Mouse (Mus musculus): ENCODE results near the gene Herpud2.
"Not testable (repeated sequence)": the region's sequence is repeated elsewhere in the genome, so short reads cannot be mapped to it uniquely, and the experiment has no call there.

The Herpud2 gene

GRCm38 (mm10) chr9:25145925-25146324 is 5.7 kb downstream of the Herpud2 start:
- DNase-seq (ENCODE audit: low read depth): no peak

- no peak for DNase-seq (ENCODE audit: low read depth)
Observed at GRCm38 (mm10) chr9:25143950-25144349, 7.7 kb downstream of the Herpud2 start.

- DNase-seq (ENCODE audit: low read depth): no peak
Observed at GRCm38 (mm10) chr9:25142988-25143387, 8.6 kb downstream of the Herpud2 start.

- DNase-seq (ENCODE audit: low read depth): no peak
Observed at GRCm38 (mm10) chr9:25142041-25142440, 9.6 kb downstream of the Herpud2 start.

GRCm38 (mm10) chr9:25140330-25140729 is 11.3 kb downstream of the Herpud2 start:
- DNase-seq (ENCODE audit: low read depth): peak; percentile 35

- DNase-seq (ENCODE audit: low read depth): no peak
Observed at GRCm38 (mm10) chr9:25138900-25139299, 12.7 kb downstream of the Herpud2 start.

GRCm38 (mm10) chr9:25132920-25133319 is 18.7 kb downstream of the Herpud2 start:
- no peak for DNase-seq (ENCODE audit: low read depth)

GRCm38 (mm10) chr9:25132253-25132652 is 19.4 kb downstream of the Herpud2 start:
- no peak for DNase-seq (ENCODE audit: low read depth)

GRCm38 (mm10) chr9:25124048-25124447 is 27.6 kb downstream of the Herpud2 start:
- DNase-seq (ENCODE audit: low read depth): no peak

GRCm38 (mm10) chr9:25123590-25123989 is 28.0 kb downstream of the Herpud2 start:
- DNase-seq (ENCODE audit: low read depth): not testable (repeated sequence)

GRCm38 (mm10) chr9:25104638-25105037 is 47.0 kb downstream of the Herpud2 start:
- peak; percentile 27 for DNase-seq (ENCODE audit: low read depth)

- no peak for DNase-seq (ENCODE audit: low read depth)
Observed at GRCm38 (mm10) chr9:25102881-25103280, 48.7 kb downstream of the Herpud2 start.

- DNase-seq (ENCODE audit: low read depth): no peak
Observed at GRCm38 (mm10) chr9:25090853-25091252, 60.8 kb downstream of the Herpud2 start.

- no peak for DNase-seq (ENCODE audit: low read depth)
Observed at GRCm38 (mm10) chr9:25089122-25089521, 62.5 kb downstream of the Herpud2 start, which contains the start of gene Gm10181. Gene Gm10181 (plus strand): TSS chr9:25089422.

GRCm38 (mm10) chr9:25076505-25076904 is 75.1 kb downstream of the Herpud2 start:
- DNase-seq (ENCODE audit: low read depth): no peak

GRCm38 (mm10) chr9:25075977-25076376 is 75.6 kb downstream of the Herpud2 start:
- DNase-seq (ENCODE audit: low read depth): peak; percentile 14

- no peak for DNase-seq (ENCODE audit: low read depth)
Observed at GRCm38 (mm10) chr9:25072666-25073065, 79.0 kb downstream of the Herpud2 start.

- DNase-seq (ENCODE audit: low read depth): no peak
Observed at GRCm38 (mm10) chr9:25058726-25059125, 92.9 kb downstream of the Herpud2 start.
